Mouse (Mus musculus) kidney, embryonic 14.5 days (tissue): ENCODE measurements around the gene Fdxacb1. TPM values are rescaled to one million over a fixed set of nuclear protein-coding genes. Genes with fewer than 3 reads are reported as not detected.

Experiments used
- ATAC-seq: fragments of 200-750 bp; cut with Nextera tagmentation; 2 replicates; pipeline ENCODE4 v1.8.0; 2017; ENCODE audit warnings: moderate number of reproducible peaks, mild to moderate bottlenecking, moderate TSS enrichment, moderate library complexity; ENCODE audit not compliant: low FRiP score, low TSS enrichment
- H3K27ac ChIP-seq: fragments of 300-500 bp; sonication (generic); 2 replicates; pipeline ENCODE4 v1.5.1; 2014; ENCODE audit warnings: low read depth, mild to moderate bottlenecking, low read length, moderate library complexity, mixed read lengths
- H3K27me3 ChIP-seq: fragments of 300-500 bp; sonication (generic); 2 replicates; pipeline ENCODE4 v1.6.1; 2014; ENCODE audit warnings: mild to moderate bottlenecking, low read length; ENCODE audit not compliant: control insufficient read depth, insufficient read depth
- H3K36me3 ChIP-seq: fragments of 300-500 bp; sonication (generic); 2 replicates; pipeline ENCODE4 v1.6.1; 2014; ENCODE audit warnings: low read length, mixed read lengths; ENCODE audit not compliant: control insufficient read depth, insufficient read depth
- H3K4me1 ChIP-seq: fragments of 300-500 bp; sonication (generic); 2 replicates; pipeline ENCODE4 v1.6.1; 2014; ENCODE audit warnings: low read length, mixed read lengths; ENCODE audit not compliant: control insufficient read depth, insufficient read depth
- H3K4me2 ChIP-seq: fragments of 300-500 bp; sonication (generic); replicated peaks from 2 replicates; pipeline ENCODE4 v1.6.1; 2014; ENCODE audit warnings: low read depth, mild to moderate bottlenecking, low read length
- H3K4me3 ChIP-seq: fragments of 300-500 bp; sonication (generic); 2 replicates; pipeline ENCODE4 v1.5.1; 2014; ENCODE audit warnings: mild to moderate bottlenecking, low read length
- H3K9ac ChIP-seq: fragments of 300-500 bp; sonication (generic); 2 replicates; pipeline ENCODE4 v1.6.1; 2014; ENCODE audit warnings: low read depth, mild to moderate bottlenecking, low read length, moderate library complexity
- H3K9me3 ChIP-seq: fragments of 300-500 bp; sonication (generic); 2 replicates; pipeline ENCODE4 v1.6.1; 2016; ENCODE audit warnings: low read length; ENCODE audit not compliant: control insufficient read depth
- WGBS: fragments of 180-500 bp; shearing (Covaris S2); extraction: QIAGEN DNeasy Blood & Tissue Kit; methylation state at CpG from one replicate; pipeline ENCODE4 v1.1.7; 2014; 5-methylcytosine and 5-hydroxymethylcytosine counted together
- polyA plus RNA-seq: library from polyadenylated mRNA; unstranded; fragments of >200 nt; fragmentation: Nextera tagmentation; extraction: Ambion mirVana; gene quantifications from 2 replicates; pipeline ENCODE4 v1.2.1, GENCODE M21; 2014

The Fdxacb1 gene
- polyA plus RNA-seq, 1 experiment from 2014 or later, result 11.1 TPM

- Histone ChIP-seq H3K36me3 (peaks cover 30% of the 10 kb centered on the region; the same call in 1 of the 2 replicates), H3K9ac (no peak overlapping the region), H3K27ac (no peak overlapping the region), H3K4me3 (no peak overlapping the region), H3K27me3 (no peaks in the 10 kb centered on the region), H3K4me1 (no peaks in the 10 kb centered on the region), H3K9me3 (no peaks in the 10 kb centered on the region), H3K4me2 (no peak overlapping the region)
- 96% methylated on average over 5 of the region's 5 CpGs for WGBS
- no peak for ATAC-seq
Measured at GRCm38 (mm10) chr9:50822216-50822615, 54.2 kb downstream of the Fdxacb1 start.

Other genes with a start within 250 kb of the Fdxacb1 start
- 85.3 and 89.4 TPM in 2 replicates for gene Pts, start 239.5 kb upstream of the Fdxacb1 start, polyA plus RNA-seq
- gene Il18, start 213.4 kb upstream of the Fdxacb1 start, polyA plus RNA-seq, result 0.88 and 1.2 TPM in 2 replicates
- gene Bco2, start 213.1 kb upstream of the Fdxacb1 start, polyA plus RNA-seq, result 0.16 TPM in 1 of 2 replicates, not detected in the other
- not detected in 2 replicates for gene Tex12, start 206.9 kb upstream of the Fdxacb1 start, polyA plus RNA-seq
- 365 and 387 TPM in 2 replicates for gene Sdhd, start 164.4 kb upstream of the Fdxacb1 start, polyA plus RNA-seq
- gene Timm8b, start 164.3 kb upstream of the Fdxacb1 start, polyA plus RNA-seq, result 301 and 415 TPM in 2 replicates
- 6.1 and 8.1 TPM in 2 replicates for gene Pih1d2, start 150.9 kb upstream of the Fdxacb1 start, polyA plus RNA-seq
- gene Nkapd1, start 150.8 kb upstream of the Fdxacb1 start, polyA plus RNA-seq, result 28.4 and 28.5 TPM in 2 replicates
- gene Dlat, start 108.5 kb upstream of the Fdxacb1 start, polyA plus RNA-seq, result 48.1 and 60.9 TPM in 2 replicates
- 5.7 and 10.3 TPM in 2 replicates for gene Dixdc1, start 28.7 kb upstream of the Fdxacb1 start, polyA plus RNA-seq
- 8.7 and 9.3 TPM in 2 replicates for gene 2310030G06Rik, start 21.7 kb upstream of the Fdxacb1 start, polyA plus RNA-seq
- 15.7 and 20.6 TPM in 2 replicates for gene Cryab, start 16.9 kb upstream of the Fdxacb1 start, polyA plus RNA-seq
- 0.72 and 1.0 TPM in 2 replicates for gene Hspb2, start 15.9 kb upstream of the Fdxacb1 start, polyA plus RNA-seq
- gene Alg9, start 6.8 kb downstream of the Fdxacb1 start, polyA plus RNA-seq, result 23.6 and 44.2 TPM in 2 replicates
- gene 1110032A03Rik, start 7.3 kb downstream of the Fdxacb1 start, polyA plus RNA-seq, result 35.7 and 37.8 TPM in 2 replicates
- 43.1 and 89.4 TPM in 2 replicates for gene Ppp2r1b, start 77.1 kb downstream of the Fdxacb1 start, polyA plus RNA-seq
- 11.4 and 17.9 TPM in 2 replicates for gene Sik2, start 240.8 kb downstream of the Fdxacb1 start, polyA plus RNA-seq